Mouse (Mus musculus) cerebellum, adult 11 months (tissue): Measurements from ENCODE around the gene Bco1.

Source experiments
- DNase-seq: peaks from one replicate; pipeline ENCODE4 v3.0.0; 2022

Gene Bco1

GRCm38 (mm10) chr8:117156149-117156548 lies 60.5 kb downstream of the Bco1 start:
- no peak for DNase-seq

GRCm38 (mm10) chr8:117156866-117157768 lies 61.5 kb downstream of the Bco1 start:
- DNase-seq, result no peak

- DNase-seq, result peak; percentile 97
Observed at GRCm38 (mm10) chr8:117157769-117158091, 62.1 kb downstream of the Bco1 start.

- peak; percentile 38 for DNase-seq
Observed at GRCm38 (mm10) chr8:117158135-117158761, 62.6 kb downstream of the Bco1 start, which contains the start of gene Gan. TSS of gene Gan (plus strand) at chr8:117158135.

GRCm38 (mm10) chr8:117159031-117159430 lies 63.4 kb downstream of the Bco1 start:
- DNase-seq, result no peak

GRCm38 (mm10) chr8:117164912-117165311 lies 69.3 kb downstream of the Bco1 start:
- no peak for DNase-seq

GRCm38 (mm10) chr8:117165542-117165941 lies 69.9 kb downstream of the Bco1 start:
- DNase-seq, result no peak

- no peak for DNase-seq
Observed at GRCm38 (mm10) chr8:117166515-117166914, 70.9 kb downstream of the Bco1 start.

- DNase-seq, result no peak
Observed at GRCm38 (mm10) chr8:117167243-117167883, 71.7 kb downstream of the Bco1 start.

GRCm38 (mm10) chr8:117168378-117168777 lies 72.7 kb downstream of the Bco1 start:
- DNase-seq, result no peak

- no peak for DNase-seq
Observed at GRCm38 (mm10) chr8:117171826-117172225, 76.2 kb downstream of the Bco1 start.

GRCm38 (mm10) chr8:117172904-117173303 lies 77.2 kb downstream of the Bco1 start:
- DNase-seq, result peak; percentile 17

GRCm38 (mm10) chr8:117173690-117174089 lies 78.0 kb downstream of the Bco1 start:
- DNase-seq, result no peak

GRCm38 (mm10) chr8:117174536-117174935 lies 78.9 kb downstream of the Bco1 start:
- no peak for DNase-seq

GRCm38 (mm10) chr8:117176308-117176707 lies 80.7 kb downstream of the Bco1 start:
- no peak for DNase-seq

- DNase-seq, result no peak
Observed at GRCm38 (mm10) chr8:117177236-117177635, 81.6 kb downstream of the Bco1 start.

- DNase-seq, result no peak
Observed at GRCm38 (mm10) chr8:117178039-117178438, 82.4 kb downstream of the Bco1 start.

- no peak for DNase-seq
Observed at GRCm38 (mm10) chr8:117178676-117179075, 83.0 kb downstream of the Bco1 start.

- no peak for DNase-seq
Observed at GRCm38 (mm10) chr8:117182746-117183145, 87.1 kb downstream of the Bco1 start.
